Mouse (Mus musculus) myocyte (in vitro differentiated cells): ENCODE data around the gene Pspn. TPM values are rescaled to one million over a fixed set of nuclear protein-coding genes. Genes with fewer than 3 reads are reported as not detected.

Source experiments
- H3K27me3 ChIP-seq: one replicate; pipeline ENCODE4 v1.6.1; 2011; ENCODE audit not compliant: control insufficient read depth, insufficient read depth, insufficient read length
- H3K36me3 ChIP-seq: one replicate; pipeline ENCODE4 v1.6.1; 2011; ENCODE audit not compliant: control insufficient read depth, insufficient read depth
- H3K4me2 ChIP-seq: one replicate; pipeline ENCODE4 v1.6.1; 2011; ENCODE audit warnings: low read depth, control low read depth
- H3K4me3 ChIP-seq: one replicate; pipeline ENCODE4 v1.5.1; 2011; ENCODE audit warnings: mild to moderate bottlenecking, control low read depth, moderate library complexity
- H3K79me2 ChIP-seq: one replicate; pipeline ENCODE4 v1.6.1; 2011; ENCODE audit not compliant: control insufficient read depth, insufficient read depth
- H3ac ChIP-seq: one replicate; pipeline ENCODE4 v1.6.1; 2011; ENCODE audit not compliant: control insufficient read depth, insufficient read length
- CEBPB ChIP-seq: IDR thresholded peaks from 2 replicates; pipeline ENCODE4 v1.6.1; 2011; ENCODE audit warnings: mild to moderate bottlenecking, moderate library complexity; ENCODE audit not compliant: poor library complexity, insufficient read depth, severe bottlenecking
- E2F4 ChIP-seq: IDR thresholded peaks from one replicate; pipeline ENCODE4 v1.6.1; 2011; ENCODE audit warnings: mild to moderate bottlenecking, control low read depth, moderate library complexity; ENCODE audit not compliant: insufficient read depth
- MAX ChIP-seq: IDR thresholded peaks from one replicate; pipeline ENCODE4 v1.6.1; 2011; ENCODE audit warnings: low read depth, mild to moderate bottlenecking, control low read depth
- MYOD1 ChIP-seq, 3 experiments: IDR thresholded peaks; one replicate each; pipeline ENCODE4 v1.6.1; 2011; ENCODE audit warnings: control low read depth in 2 of 3, low read depth in 2 of 3, mild to moderate bottlenecking in 2 of 3, moderate library complexity in 1 of 3; ENCODE audit not compliant: insufficient read length in 2 of 3, control insufficient read depth in 1 of 3
- MYOG ChIP-seq, 3 experiments: IDR thresholded peaks; one replicate each; pipeline ENCODE4 v1.6.1; 2011; ENCODE audit warnings: control low read depth in 2 of 3, low read depth in 2 of 3, mild to moderate bottlenecking in 2 of 3; ENCODE audit not compliant: insufficient read length in 2 of 3, control insufficient read depth in 1 of 3, insufficient read depth in 1 of 3
- POLR2A ChIP-seq: IDR thresholded peaks from one replicate; pipeline ENCODE4 v1.6.1; 2011; ENCODE audit warnings: low read depth, mild to moderate bottlenecking, control low read depth, moderate library complexity; ENCODE audit not compliant: insufficient read length
- POLR2AphosphoS2 ChIP-seq: IDR thresholded peaks from one replicate; pipeline ENCODE4 v1.6.1; 2011; ENCODE audit warnings: low read depth, control low read depth; ENCODE audit not compliant: insufficient read length
- REST ChIP-seq: IDR thresholded peaks from one replicate; pipeline ENCODE4 v1.6.1; 2011; ENCODE audit warnings: mild to moderate bottlenecking, control low read depth, moderate library complexity; ENCODE audit not compliant: insufficient read depth, insufficient read length
- SRF ChIP-seq: IDR thresholded peaks from one replicate; pipeline ENCODE4 v1.6.1; 2011; ENCODE audit warnings: low read depth; ENCODE audit not compliant: control insufficient read depth, insufficient read length
- TCF12 ChIP-seq: IDR thresholded peaks from one replicate; pipeline ENCODE4 v1.6.1; 2011; ENCODE audit warnings: mild to moderate bottlenecking, control low read depth; ENCODE audit not compliant: poor library complexity, insufficient read depth, severe bottlenecking
- TCF3 ChIP-seq: IDR thresholded peaks from one replicate; pipeline ENCODE4 v1.6.1; 2011; ENCODE audit warnings: low read depth, control low read depth; ENCODE audit not compliant: insufficient read length
- USF1 ChIP-seq: IDR thresholded peaks from one replicate; pipeline ENCODE4 v1.6.1; 2011; ENCODE audit warnings: low read depth, mild to moderate bottlenecking, control low read depth, moderate library complexity
- polyA plus RNA-seq: library from polyadenylated mRNA; unstranded; fragments of >200 nt; fragmentation: generic; extraction: Trizol; gene quantifications from one replicate; pipeline ENCODE4 v1.2.1, GENCODE M21; 2012; ENCODE audit warnings: missing spikeins

Gene Pspn
- polyA plus RNA-seq, 1 experiment = 1.1 TPM

- Histone ChIP-seq H3K4me3 (no peak overlapping the region), H3K4me2 (no peak overlapping the region), H3K27me3 (peaks cover 49% of the 10 kb centered on the region), H3K36me3 (no peaks in the 10 kb centered on the region), H3ac (no peak overlapping the region), H3K79me2 (no peaks in the 10 kb centered on the region)
- no peak for TF ChIP-seq MYOD1 (IDR thresholded peaks at IDR 0.05; ENCODE audit: control insufficient read depth in 1 of 3, insufficient read length in 2 of 3, low read depth in 2 of 3)
- TF ChIP-seq MAX = no peak
- no peak for TF ChIP-seq POLR2A
- no peak for TF ChIP-seq SRF
- TF ChIP-seq CEBPB = no peak
- no peak for TF ChIP-seq POLR2AphosphoS2
- TF ChIP-seq TCF12 = no peak
- TF ChIP-seq E2F4 = no peak
- no peak for TF ChIP-seq REST
- TF ChIP-seq TCF3 = no peak
- no peak for TF ChIP-seq MYOG (IDR thresholded peaks at IDR 0.05; ENCODE audit: control insufficient read depth in 1 of 3, insufficient read depth in 1 of 3, insufficient read length in 2 of 3, low read depth in 2 of 3)
Measured at GRCm38 (mm10) chr17:56979524-56979923, 20.3 kb downstream of the Pspn start.

GRCm38 (mm10) chr17:56976531-56977390, 23.1 kb downstream of the Pspn start:
- Histone ChIP-seq H3K36me3 (no peaks in the 10 kb centered on the region), H3K4me2 (no peak overlapping the region), H3K79me2 (no peaks in the 10 kb centered on the region), H3K4me3 (no peak overlapping the region), H3K27me3 (peaks cover 56% of the 10 kb centered on the region), H3ac (no peak overlapping the region)
- TF ChIP-seq E2F4 (no peak), MYOD1 (IDR thresholded peaks at IDR 0.05; ENCODE audit: control insufficient read depth in 1 of 3, insufficient read length in 2 of 3, low read depth in 2 of 3) (peak in 1 of 3 experiments; percentile 13)

- Histone ChIP-seq H3K36me3 (no peaks in the 10 kb centered on the region), H3K4me2 (no peak overlapping the region), H3K79me2 (no peaks in the 10 kb centered on the region), H3ac (no peak overlapping the region), H3K4me3 (no peak overlapping the region), H3K27me3 (peaks cover 64% of the 10 kb centered on the region)
- no peak for TF ChIP-seq POLR2AphosphoS2
- no peak for TF ChIP-seq MYOD1 (IDR thresholded peaks at IDR 0.05; ENCODE audit: control insufficient read depth in 1 of 3, insufficient read length in 2 of 3, low read depth in 2 of 3)
- no peak for TF ChIP-seq USF1
- TF ChIP-seq CEBPB = no peak
- TF ChIP-seq REST = no peak
- TF ChIP-seq SRF = no peak
- no peak for TF ChIP-seq MYOG (IDR thresholded peaks at IDR 0.05; ENCODE audit: control insufficient read depth in 1 of 3, insufficient read depth in 1 of 3, insufficient read length in 2 of 3, low read depth in 2 of 3)
- TF ChIP-seq TCF3 = no peak
- no peak for TF ChIP-seq E2F4
- no peak for TF ChIP-seq POLR2A
- TF ChIP-seq TCF12 = no peak
- no peak for TF ChIP-seq MAX
Measured at GRCm38 (mm10) chr17:56975391-56975790, 24.4 kb downstream of the Pspn start.

GRCm38 (mm10) chr17:56974708-56975240, 25.0 kb downstream of the Pspn start:
- Histone ChIP-seq H3ac (no peak overlapping the region), H3K36me3 (no peaks in the 10 kb centered on the region), H3K27me3 (peaks cover 69% of the 10 kb centered on the region), H3K4me3 (no peak overlapping the region), H3K4me2 (no peak overlapping the region), H3K79me2 (no peaks in the 10 kb centered on the region)
- TF ChIP-seq TCF3 (no peak), E2F4 (no peak), CEBPB (no peak), MAX (no peak), MYOD1 (IDR thresholded peaks at IDR 0.05; ENCODE audit: control insufficient read depth in 1 of 3, insufficient read length in 2 of 3, low read depth in 2 of 3) (peak in 2 of 3 experiments; percentile 20 to 72), SRF (no peak), REST (no peak), TCF12 (no peak), MYOG (IDR thresholded peaks at IDR 0.05; ENCODE audit: control insufficient read depth in 1 of 3, insufficient read depth in 1 of 3, insufficient read length in 2 of 3, low read depth in 2 of 3) (peak in 1 of 3 experiments; percentile 34), POLR2AphosphoS2 (no peak), POLR2A (no peak), USF1 (no peak)
